Mouse (Mus musculus) embryonic facial prominence, embryonic 14.5 days (tissue): ENCODE measurements around the gene Kcp. TPM values are rescaled to one million over a fixed set of nuclear protein-coding genes. Genes with fewer than 3 reads are reported as not detected.

Source experiments
- ATAC-seq: fragments of 200-750 bp; cut with Nextera tagmentation; 2 replicates; pipeline ENCODE4 v1.8.0; 2017; ENCODE audit warnings: low read depth, moderate number of reproducible peaks, moderate TSS enrichment
- DNase-seq: peaks from one replicate; pipeline ENCODE4 v3.0.0-alpha.2; 2015; ENCODE audit warnings: low spot score
- H3K27ac ChIP-seq: fragments of 300-500 bp; sonication (generic); replicated peaks from 2 replicates; pipeline ENCODE4 v1.5.1; 2014; ENCODE audit warnings: low read depth, mild to moderate bottlenecking, low read length, moderate library complexity
- H3K27me3 ChIP-seq: fragments of 300-500 bp; sonication (generic); replicated peaks from 2 replicates; pipeline ENCODE4 v1.6.1; 2014; ENCODE audit warnings: low read length; ENCODE audit not compliant: control insufficient read depth, insufficient read depth
- H3K36me3 ChIP-seq: fragments of 300-500 bp; sonication (generic); 2 replicates; pipeline ENCODE4 v1.6.1; 2014; ENCODE audit warnings: low read length, mixed read lengths; ENCODE audit not compliant: control insufficient read depth, insufficient read depth
- H3K4me1 ChIP-seq: fragments of 300-500 bp; sonication (generic); 2 replicates; pipeline ENCODE4 v1.6.1; 2014; ENCODE audit warnings: antibody characterized with exemption, low read length; ENCODE audit not compliant: control insufficient read depth, insufficient read depth
- H3K4me2 ChIP-seq: fragments of 300-500 bp; sonication (generic); 2 replicates; pipeline ENCODE4 v1.6.1; 2014; ENCODE audit warnings: low read depth, mild to moderate bottlenecking, low read length, moderate library complexity, mixed read lengths
- H3K4me3 ChIP-seq: fragments of 300-500 bp; sonication (generic); 2 replicates; pipeline ENCODE4 v1.5.1; 2014; ENCODE audit warnings: low read depth, mild to moderate bottlenecking, low read length
- H3K9ac ChIP-seq: fragments of 300-500 bp; sonication (generic); 2 replicates; pipeline ENCODE4 v1.6.1; 2014; ENCODE audit warnings: low read depth, mild to moderate bottlenecking, low read length, moderate library complexity, mixed read lengths
- H3K9me3 ChIP-seq: fragments of 300-500 bp; sonication (generic); 2 replicates; pipeline ENCODE4 v1.6.1; 2016; ENCODE audit warnings: low read length; ENCODE audit not compliant: control insufficient read depth
- WGBS: fragments of 180-500 bp; shearing (Covaris S2); extraction: QIAGEN DNeasy Blood & Tissue Kit; methylation state at CpG from one replicate; pipeline ENCODE4 v1.1.7; 2014; 5-methylcytosine and 5-hydroxymethylcytosine counted together
- polyA plus RNA-seq: library from polyadenylated mRNA; unstranded; fragments of >200 nt; fragmentation: Nextera tagmentation; extraction: Ambion mirVana; gene quantifications from 2 replicates; pipeline ENCODE4 v1.2.1, GENCODE M21; 2014

Kcp gene
- polyA plus RNA-seq, 1 experiment from 2014 or later = 18.5 TPM

DNA sequence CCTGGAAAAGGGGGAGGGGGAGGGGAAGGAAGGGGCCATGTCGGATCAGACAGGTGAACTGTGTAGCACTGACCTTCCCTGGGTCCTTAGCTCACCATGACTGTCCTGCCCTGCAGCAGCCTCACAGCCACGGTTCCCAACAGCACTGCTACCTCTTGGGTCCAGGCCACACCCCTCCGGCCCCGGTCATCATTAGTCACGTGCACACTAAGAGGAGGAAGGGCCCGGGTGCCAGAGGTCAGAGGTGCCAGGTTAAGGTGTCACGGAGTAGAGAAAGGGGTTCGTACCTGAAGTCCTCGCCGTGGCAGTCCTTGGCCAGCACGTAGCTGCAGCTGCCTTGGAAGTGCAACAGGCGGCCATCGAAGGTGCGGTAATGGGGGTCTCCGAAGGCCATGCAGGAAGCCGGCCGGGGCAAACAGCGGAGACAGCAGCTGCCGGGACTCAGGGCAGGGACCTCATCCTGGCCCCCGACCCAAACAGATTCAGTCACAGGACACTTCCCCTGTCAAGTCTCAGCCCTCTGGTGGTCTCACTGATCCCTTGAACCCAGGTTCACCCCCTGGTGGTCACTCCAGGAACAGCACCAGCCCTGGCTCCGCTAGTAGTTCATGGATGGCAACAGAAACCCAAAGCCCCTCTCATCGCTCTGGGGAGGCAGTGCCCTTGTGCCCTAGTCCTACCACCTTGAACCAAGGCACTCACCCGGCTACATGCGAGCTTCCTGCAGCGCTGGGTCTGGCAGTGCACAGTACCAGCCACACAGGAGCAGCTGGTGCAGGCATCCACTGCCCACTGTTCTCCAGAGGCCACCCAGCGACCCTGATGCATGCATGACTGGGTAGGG is 22.8 kb downstream of the Kcp start:
- Histone ChIP-seq H3K36me3 (0 out of 2 replicates have a peak, but pooled peaks cover 2% of the 10 kb centered on the region), H3K4me1 (no peaks in the 10 kb centered on the region), H3K9ac (peak overlapping the region; percentile 43; the same call in 1 of the 2 replicates), H3K4me2 (peak overlapping the region; percentile 69), H3K9me3 (no peaks in the 10 kb centered on the region), H3K27me3 (no peaks in the 10 kb centered on the region), H3K4me3 (peak overlapping the region; percentile 35), H3K27ac (no peak overlapping the region)
- WGBS = 11% methylated on average over 22 of the region's 26 CpGs
- ATAC-seq (peak; percentile 66), DNase-seq (peak; percentile 79)

DNA sequence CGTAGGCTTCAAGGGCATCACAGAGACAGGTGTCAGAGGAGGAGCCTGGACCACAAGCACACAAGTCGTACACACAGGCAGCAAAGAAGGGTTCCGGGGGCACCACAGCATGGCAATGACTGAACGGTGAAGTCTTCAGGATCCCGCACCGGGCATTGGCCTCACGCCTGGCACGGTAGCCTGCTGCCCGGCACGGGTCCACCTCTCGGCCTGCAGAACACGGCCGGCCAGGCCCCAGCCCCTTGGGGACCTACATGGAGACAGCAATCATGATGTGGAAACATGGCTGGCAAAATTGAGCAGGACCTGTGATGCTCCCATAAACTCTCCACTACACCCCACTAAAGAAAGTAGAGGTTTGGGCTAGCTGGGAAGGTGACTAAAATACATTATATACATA is 25.1 kb downstream of the Kcp start:
- ATAC-seq = no peak
- no peak overlapping the region for H3K27ac ChIP-seq
- no peaks in the 10 kb centered on the region for H3K27me3 ChIP-seq
- no peak overlapping the region for H3K4me3 ChIP-seq
- H3K9me3 ChIP-seq = no peaks in the 10 kb centered on the region
- H3K9ac ChIP-seq = no peak overlapping the region
- no peak overlapping the region for H3K4me2 ChIP-seq
- no peak for DNase-seq
- no peaks in the 10 kb centered on the region for H3K36me3 ChIP-seq
- no peaks in the 10 kb centered on the region for H3K4me1 ChIP-seq
- 90% methylated on average over 13 of the region's 13 CpGs for WGBS

DNA sequence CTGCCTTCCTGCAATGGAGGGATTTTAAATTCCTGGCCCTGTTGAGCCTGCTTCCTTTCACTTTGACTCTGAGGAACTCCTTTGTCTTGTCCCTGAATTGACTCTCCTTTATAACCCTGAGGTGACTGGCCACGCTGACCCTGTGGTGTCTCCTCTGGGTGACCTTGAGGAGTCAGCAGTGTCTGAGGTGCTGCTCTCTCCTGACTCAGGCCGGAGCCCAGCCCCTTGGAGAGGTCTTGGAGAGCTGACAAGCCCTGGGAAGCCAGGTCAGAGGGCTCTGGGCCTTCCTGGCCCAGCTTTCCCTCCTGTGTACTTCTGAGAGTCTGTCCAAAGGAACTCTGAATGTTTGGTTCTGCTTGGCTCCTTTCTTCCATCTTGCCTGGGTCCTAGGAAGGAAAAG is 33.0 kb downstream of the Kcp start:
- ATAC-seq (no peak), DNase-seq (no peak)
- no peak overlapping the region for H3K4me3 ChIP-seq
- no peak overlapping the region for H3K9ac ChIP-seq
- H3K27me3 ChIP-seq = no peaks in the 10 kb centered on the region
- no peak overlapping the region for H3K27ac ChIP-seq
- no peaks in the 10 kb centered on the region for H3K9me3 ChIP-seq
- H3K4me1 ChIP-seq = 0 out of 2 replicates have a peak, but pooled peaks cover 5% of the 10 kb centered on the region
- H3K4me2 ChIP-seq = no peak overlapping the region
- H3K36me3 ChIP-seq = peaks cover 15% of the 10 kb centered on the region
- 48% methylated on average over 2 of the region's 2 CpGs for WGBS

DNA sequence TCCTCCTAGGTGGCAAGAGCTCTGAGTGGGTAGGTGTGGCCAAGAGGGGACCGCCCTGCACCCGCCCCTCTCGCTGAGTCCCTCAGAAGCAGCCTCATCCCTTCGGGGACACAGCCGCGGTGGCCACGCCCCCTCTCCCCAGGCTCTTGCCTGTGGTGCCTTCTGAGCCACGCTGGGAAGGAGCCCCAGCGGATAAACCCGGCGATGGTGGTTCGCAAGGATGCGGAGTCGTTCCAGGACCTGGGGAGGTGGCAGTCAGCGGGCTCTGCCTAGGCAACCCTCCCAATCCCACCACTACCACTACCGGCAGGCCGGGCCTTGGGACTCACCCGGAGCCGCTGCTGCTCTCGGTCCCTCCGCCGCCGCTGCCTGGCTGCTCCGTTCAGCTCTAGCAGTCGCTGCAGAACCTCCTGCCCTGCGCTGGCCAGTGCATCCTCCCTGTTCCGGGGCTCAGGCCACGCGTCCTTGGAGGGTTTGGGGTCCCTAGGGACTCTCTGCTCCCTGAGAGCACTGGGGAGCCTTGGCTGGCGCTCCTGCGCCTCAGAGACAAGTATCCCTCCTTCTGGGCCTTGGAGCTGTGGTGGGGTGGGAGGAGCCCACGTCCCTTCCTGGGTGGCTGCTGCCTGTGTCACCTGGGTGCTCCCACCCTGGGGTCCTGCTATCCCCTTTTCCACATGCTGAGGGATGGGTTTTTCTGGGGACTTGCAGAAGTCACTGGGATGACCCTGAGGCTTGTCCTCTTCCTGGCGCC is 33.6 kb downstream of the Kcp start:
- Histone ChIP-seq H3K36me3 (peaks cover 15% of the 10 kb centered on the region), H3K9ac (peak overlapping the region; percentile 35), H3K9me3 (no peaks in the 10 kb centered on the region), H3K27me3 (no peaks in the 10 kb centered on the region), H3K4me2 (peak overlapping the region; percentile 67), H3K27ac (no peak overlapping the region), H3K4me1 (0 out of 2 replicates have a peak, but pooled peaks cover 5% of the 10 kb centered on the region), H3K4me3 (peak overlapping the region; percentile 37)
- WGBS = 5% methylated on average over 22 of the region's 33 CpGs
- DNase-seq (peak; percentile 92), ATAC-seq (peak; percentile 93)

DNA sequence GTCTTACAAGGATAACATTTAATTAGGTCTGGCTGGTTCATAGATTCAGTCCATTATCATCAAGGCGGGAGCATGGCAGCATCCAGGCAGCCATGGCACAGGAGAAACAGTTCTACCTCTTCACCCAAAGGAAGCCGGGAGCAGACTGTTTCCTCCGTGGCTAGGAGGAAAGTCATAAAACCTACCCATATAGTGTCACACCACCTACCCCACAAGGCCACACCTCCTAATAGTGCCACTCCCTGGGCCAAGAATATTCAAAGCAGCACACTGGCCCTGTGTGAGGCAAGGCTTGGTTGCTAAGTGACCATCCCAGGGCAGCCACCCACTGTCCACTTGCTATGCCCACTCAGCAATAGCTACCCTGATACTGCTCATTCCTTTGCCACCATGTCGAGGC is 36.6 kb downstream of the Kcp start, which contains the start of gene Atp6v1fnb:
Gene Atp6v1fnb (plus strand): TSS at position 301 of the 400 bp plus-strand sequence.
- WGBS = 92% methylated on average over 4 of the region's 4 CpGs
- Histone ChIP-seq H3K4me3 (no peak within 1 kb of the TSS), H3K4me2 (no peak within 1 kb of the TSS), H3K9me3 (no peaks in the 10 kb centered on the region), H3K27me3 (no peaks in the 10 kb centered on the region), H3K27ac (no peak within 1 kb of the TSS), H3K4me1 (peaks cover 14% of the 10 kb centered on the region), H3K36me3 (peaks cover 15% of the 10 kb centered on the region), H3K9ac (no peak within 1 kb of the TSS)
- no peak for DNase-seq
- ATAC-seq = no peak

DNA sequence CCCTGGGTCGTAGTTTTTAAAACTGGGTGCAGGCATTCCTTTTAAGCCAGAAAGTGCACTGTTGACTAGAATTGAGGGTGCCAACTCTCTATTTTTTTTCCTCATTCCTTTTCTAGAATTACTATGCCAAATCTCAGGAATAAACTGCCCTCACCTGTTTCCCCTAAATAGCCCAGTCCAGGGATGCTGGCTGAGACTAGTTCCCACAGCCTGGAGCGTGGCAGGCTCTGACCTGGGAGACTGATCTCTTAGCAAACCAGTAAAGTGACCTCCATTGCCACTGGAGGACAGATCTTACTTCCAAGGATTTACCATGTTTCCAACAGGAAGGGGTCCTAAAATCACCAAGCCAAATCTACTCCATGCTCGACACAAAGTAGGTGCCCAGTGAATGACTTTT is 38.9 kb downstream of the Kcp start:
- DNase-seq = no peak
- Histone ChIP-seq H3K4me2 (peak overlapping the region; percentile 72), H3K4me1 (peaks cover 13% of the 10 kb centered on the region), H3K27ac (no peak overlapping the region), H3K4me3 (peak overlapping the region; percentile 60), H3K27me3 (no peaks in the 10 kb centered on the region), H3K9me3 (no peaks in the 10 kb centered on the region), H3K36me3 (peaks cover 15% of the 10 kb centered on the region), H3K9ac (no peak overlapping the region; the same call in 1 of the 2 replicates)
- no peak for ATAC-seq
- 86% methylated on average over 3 of the region's 3 CpGs for WGBS

DNA sequence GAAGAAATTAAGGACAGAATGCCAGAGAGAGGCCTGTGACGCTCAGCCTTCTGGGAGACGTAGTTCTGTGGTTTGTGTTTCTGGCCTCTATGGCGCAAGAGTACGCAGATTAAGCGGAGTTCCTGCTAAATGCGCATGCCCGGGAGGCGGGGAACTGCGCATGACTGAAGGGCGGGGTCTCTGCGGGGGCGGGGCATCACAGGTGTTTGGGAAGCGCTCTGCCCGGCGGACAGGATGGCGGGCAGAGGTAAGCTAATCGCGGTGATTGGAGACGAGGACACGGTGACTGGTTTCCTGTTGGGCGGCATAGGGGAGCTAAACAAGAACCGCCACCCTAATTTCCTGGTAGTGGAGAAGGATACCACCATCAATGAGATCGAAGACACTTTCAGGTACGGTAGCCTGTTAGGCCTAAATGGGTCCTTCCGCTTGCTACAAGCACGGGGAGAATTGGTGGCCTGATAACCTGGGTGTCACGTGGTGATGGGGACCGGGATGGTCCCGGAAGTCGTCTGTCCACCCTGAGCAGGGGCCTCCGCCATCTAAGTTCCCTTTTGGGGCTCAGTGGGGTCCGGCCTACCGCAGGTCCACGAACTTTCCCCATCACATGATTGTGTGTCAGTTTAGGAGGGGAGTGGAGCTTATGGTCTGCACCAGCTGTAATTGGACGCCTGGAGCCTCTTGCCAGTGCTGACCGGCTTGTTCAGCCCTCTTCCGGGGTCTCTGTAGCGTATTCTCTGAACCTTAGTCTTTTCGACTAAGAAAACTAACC is 40.0 kb downstream of the Kcp start, which contains the start of gene Atp6v1f:
Gene Atp6v1f (plus strand): TSS at position 136 of the 772 bp plus-strand sequence.
- under 1% methylated on average over 39 of the region's 39 CpGs for WGBS
- Histone ChIP-seq H3K4me2 (peak within 1 kb of the TSS; percentile 72), H3K36me3 (peaks cover 15% of the 10 kb centered on the region), H3K4me1 (peaks cover 9% of the 10 kb centered on the region), H3K27me3 (no peaks in the 10 kb centered on the region), H3K27ac (no peak within 1 kb of the TSS; the same call in 1 of the 2 replicates), H3K9me3 (no peaks in the 10 kb centered on the region), H3K4me3 (peak within 1 kb of the TSS; percentile 60), H3K9ac (peak within 1 kb of the TSS; percentile 68)
- peak; percentile 96 for ATAC-seq
- DNase-seq = peak; percentile 98

DNA sequence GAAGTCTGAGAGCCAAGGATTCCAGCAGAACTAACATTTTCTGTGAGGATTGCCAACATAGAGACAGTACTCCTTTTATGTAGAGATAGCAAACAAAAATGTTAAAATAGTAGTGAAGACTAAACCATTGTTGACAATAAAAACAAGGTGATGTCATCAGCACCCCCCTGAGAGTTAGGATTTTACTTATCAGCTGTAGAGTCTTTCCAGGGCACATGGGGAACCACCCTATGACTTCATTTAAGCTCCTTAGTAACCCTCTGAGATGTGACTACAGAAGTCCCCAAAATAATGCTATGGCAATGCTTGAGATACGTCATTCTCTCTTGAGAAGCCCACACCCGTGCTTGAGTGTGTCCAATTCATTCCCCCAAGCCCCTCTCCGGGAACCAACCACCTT is 44.4 kb downstream of the Kcp start:
- DNase-seq (no peak), ATAC-seq (no peak)
- Histone ChIP-seq H3K4me1 (peaks cover 3% of the 10 kb centered on the region; the same call in 1 of the 2 replicates), H3K27ac (no peak overlapping the region), H3K4me2 (no peak overlapping the region), H3K27me3 (no peaks in the 10 kb centered on the region), H3K9me3 (no peaks in the 10 kb centered on the region), H3K4me3 (no peak overlapping the region), H3K9ac (no peak overlapping the region), H3K36me3 (peaks cover 24% of the 10 kb centered on the region)
- WGBS = 67% methylated on average over 3 of the region's 3 CpGs
